Mouse (Mus musculus): ENCODE measurements around the gene Lysmd3. TPM values are rescaled to one million over a fixed set of nuclear protein-coding genes. Genes with fewer than 3 reads are reported as not detected.

Lysmd3 gene
- 5.6 and 9.5 TPM in 2 replicates for polyA plus RNA-seq (2012; rRNA removed)

GRCm38 (mm10) chr13:81657351-81658052 is at the start of gene Lysmd3:
Gene Lysmd3, plus strand, starts transcription at chr13:81657663.

DNA sequence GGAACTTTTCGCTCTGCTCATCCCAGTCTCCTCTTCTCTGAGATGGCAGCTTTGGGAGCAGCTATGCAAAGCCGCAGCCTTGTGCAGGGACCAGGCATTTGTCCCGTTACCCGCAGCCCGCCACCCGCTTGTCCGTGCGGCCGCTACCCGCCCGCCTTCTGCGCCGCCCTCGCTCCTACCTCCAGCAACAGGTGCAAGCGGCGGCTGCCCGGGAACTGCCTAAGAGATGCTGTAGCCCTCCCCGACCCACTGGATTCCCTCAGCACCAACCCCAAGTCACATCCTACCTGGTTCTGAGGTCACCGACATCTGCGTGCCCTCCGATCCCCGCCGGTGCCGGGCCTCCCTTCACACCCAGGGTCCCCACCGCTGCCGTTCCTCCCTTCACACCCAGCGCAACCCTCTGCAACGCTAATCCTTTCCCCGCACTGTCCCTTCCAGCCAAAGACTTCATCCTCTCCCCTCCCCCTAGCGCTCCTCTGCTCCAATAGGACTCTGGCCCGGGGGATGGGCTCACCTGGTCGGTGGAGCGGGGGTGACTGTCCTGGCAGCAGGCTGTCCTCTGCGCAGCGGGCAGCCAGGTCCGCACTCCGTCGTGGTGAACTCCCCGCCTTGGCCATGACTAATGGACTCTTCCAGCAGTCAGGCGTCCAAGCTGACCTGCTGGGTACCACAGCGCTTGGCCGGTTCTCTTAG is 24.6 kb upstream of the Lysmd3 start, which contains the start of gene Adgrv1:
TSS of gene Adgrv1 (minus strand) at position 435 of the 696 bp plus-strand sequence.

DNA sequence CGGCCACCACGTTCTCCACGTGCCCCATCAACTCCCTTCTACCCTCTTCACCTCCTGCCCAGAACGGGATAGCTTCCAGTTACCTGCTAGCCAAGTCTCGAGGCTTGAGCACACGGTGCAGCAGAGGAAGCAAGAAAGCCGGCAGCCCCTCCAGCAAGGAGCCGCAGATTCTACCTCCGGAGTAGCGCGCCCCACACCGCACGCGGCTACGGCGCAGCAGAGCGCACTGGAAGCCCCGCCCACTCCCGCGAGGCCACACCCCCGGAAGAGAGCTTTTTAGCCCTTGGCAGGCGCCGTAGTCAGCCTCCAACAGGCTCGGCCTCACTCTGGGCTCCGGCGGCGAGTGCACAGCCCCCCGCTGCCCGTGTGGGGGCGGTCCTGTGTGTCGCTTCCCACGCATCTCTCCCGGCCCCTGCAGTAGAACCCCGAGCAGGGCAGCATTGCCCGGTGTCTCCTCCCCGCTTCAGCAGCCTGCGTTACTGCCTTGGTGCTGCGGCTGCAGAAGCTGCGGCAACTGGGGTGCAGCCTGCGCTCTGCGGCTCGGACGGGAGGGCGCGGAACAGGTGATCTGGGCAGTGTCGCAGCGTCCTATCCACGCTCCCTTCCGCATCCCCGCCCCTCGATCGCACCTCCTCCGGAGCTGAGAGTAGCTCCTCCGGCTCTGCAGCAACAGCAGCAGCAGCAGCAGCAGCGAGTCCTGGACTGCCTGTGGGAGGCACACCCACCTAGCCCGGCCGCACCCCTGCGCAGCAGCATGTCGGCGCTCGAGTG is 53.5 kb downstream of the Lysmd3 start, which contains the start of the genes Polr3g and Mblac2:
TSS of gene Polr3g (minus strand) at position 239 of the 771 bp plus-strand sequence.
TSS of gene Mblac2 (plus strand) at position 567 of the 771 bp plus-strand sequence.

Other genes with a start within 250 kb of the Lysmd3 start
- gene Adgrv1, start 24.5 kb upstream of the Lysmd3 start, polyA plus RNA-seq (2012; rRNA removed), result 0.19 and 0.36 TPM in 2 replicates
- gene Polr3g, start 53.4 kb downstream of the Lysmd3 start, polyA plus RNA-seq (2012; rRNA removed), result 0.74 and 2.7 TPM in 2 replicates
- 1.7 and 2.0 TPM in 2 replicates for gene Mblac2, start 53.7 kb downstream of the Lysmd3 start, polyA plus RNA-seq (2012; rRNA removed)
- gene Cetn3, start 125.4 kb downstream of the Lysmd3 start, polyA plus RNA-seq (2012; rRNA removed), result 0.52 and 1.2 TPM in 2 replicates

All from colon, adult 2 months (tissue).